Mouse (Mus musculus) adrenal gland, adult 18-20 months (tissue): ENCODE data around the gene Tenm3. TPM values are rescaled to one million over a fixed set of nuclear protein-coding genes. Genes with fewer than 3 reads are reported as not detected.
A peak's percentile ranks its signal among the peaks of the same experiment; 100 is the strongest.

Source experiments
- DNase-seq, 2 experiments: peaks; one replicate each; pipeline ENCODE4 v3.0.0; 2021 to 2022; ENCODE audit warnings: low spot score in 2 of 2
- total RNA-seq, 2 experiments: library from RNA; stranded (reverse); gene quantifications; 1 replicate in 1 of 2; 2 replicates in 1 of 2; pipeline ENCODE4 v1.2.3; 2021

Tenm3 gene
- total RNA-seq, 2 experiments from 2014 or later, result 2.3 to 9.7 TPM

DNA sequence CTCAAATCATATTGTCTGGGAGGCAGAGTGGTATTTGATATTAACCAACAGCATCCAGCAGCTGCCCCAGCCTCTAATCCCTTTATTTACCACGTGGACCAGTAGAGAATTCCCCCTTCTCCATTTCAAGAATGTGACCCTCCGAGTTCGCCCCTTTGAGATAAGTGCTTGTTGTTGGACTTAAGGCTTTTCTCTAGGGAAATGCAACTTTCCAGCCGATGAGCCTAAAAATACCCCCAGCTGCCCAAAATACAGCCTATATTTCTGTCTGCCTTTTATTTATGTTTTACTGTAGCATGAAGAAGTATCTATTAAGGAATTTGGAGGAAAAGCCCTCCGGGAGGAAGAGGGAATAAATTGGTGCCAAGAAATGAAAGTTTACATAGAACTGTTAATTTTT, 251.9 kb downstream of the Tenm3 start:
- DNase-seq, result no peak

DNA sequence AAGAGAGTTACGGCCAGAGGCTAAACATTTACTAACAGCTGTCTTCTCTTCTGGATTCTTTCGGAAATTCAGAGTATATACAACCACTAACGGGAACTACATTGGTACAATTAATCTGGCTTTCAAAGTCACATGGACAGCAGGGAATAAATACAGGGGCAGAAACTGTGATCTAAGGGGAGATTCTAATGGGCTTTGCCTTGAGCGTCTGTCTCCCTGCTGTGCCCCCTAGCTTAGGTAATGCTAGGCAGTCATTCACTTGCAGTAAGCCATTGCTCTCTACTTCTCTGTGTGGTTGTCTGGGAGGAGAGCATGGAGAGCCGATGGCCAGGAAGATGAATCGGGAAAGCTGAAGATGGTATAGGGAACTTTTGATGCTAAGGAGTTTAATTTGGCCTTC, 264.0 kb downstream of the Tenm3 start:
- no peak for DNase-seq

DNA sequence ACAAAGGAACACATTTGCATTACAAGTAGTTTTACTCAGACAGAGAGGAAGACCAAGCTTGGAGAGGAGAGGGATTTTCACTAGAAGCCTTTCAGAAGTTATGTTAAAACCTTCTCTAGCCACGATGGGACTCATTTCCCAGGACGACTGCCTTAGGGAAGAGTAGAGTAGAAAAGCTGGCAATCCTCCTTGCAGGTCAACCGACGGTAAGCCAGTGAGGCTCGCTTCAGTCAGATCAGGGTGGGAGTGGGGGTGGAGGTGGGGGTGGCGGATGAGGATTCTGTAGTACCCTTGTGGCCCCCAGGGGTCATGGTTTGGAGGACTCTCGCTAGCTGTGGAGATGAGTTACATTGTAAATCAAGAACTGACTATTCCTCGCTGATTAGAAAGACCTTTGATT, 264.6 kb downstream of the Tenm3 start:
- no peak for DNase-seq

DNA sequence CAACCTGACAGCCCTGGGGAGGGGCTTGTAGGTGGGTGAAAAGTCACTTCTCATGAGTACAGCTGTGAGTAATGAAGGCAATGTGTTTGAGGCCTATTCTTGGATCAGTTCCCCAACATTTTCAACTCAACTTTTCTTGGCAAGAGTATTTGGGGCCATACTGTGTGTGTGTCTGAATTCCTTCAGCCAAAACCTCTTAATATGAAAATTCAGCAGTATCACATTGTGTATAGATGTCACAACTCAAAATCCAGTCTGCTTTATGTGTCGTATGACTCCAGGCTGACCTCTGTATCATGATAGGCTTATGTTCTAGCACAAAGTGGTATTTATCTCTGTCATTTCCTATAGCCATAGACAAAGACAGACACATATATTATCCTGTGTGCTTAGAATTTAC, 270.8 kb downstream of the Tenm3 start:
- DNase-seq, result no peak

DNA sequence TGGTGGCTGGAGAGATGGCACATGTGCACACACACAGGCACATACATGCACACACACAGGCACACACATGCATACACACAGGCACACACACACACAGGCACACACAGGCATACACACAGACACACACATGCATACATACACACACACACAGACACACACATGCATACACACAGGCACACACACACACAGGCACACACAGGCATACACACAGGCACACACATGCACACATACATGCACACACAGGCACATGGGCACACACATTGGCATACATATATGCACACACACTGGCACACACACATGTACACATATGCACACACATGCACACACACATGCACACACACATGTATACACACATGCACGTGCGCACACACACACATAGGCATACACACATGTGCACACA, 271.4 kb downstream of the Tenm3 start:
- DNase-seq, result no peak

GRCm38 (mm10) chr8:48568608-48569007, 275.1 kb downstream of the Tenm3 start:
- no peak for DNase-seq

GRCm38 (mm10) chr8:48567929-48568607, 275.7 kb downstream of the Tenm3 start:
- no peak for DNase-seq

DNA sequence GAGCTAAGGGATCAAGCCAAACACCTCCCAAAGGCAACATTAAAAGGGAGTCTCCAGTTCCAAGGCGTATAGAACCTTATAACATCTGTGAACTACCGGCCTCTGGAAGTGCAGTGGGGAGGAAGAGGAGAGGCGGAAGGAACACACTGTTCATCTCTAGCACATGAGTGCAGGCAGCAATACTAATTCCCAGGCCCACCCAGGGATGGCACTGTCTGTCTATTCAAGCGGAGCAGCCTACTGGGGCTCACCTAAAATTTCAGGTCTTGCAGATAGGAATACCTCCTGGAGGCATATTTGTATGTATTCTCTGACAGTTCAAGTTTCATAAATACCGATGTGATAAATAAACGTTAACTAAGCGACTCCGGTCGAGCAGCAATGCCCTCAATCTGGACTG, 283.5 kb downstream of the Tenm3 start:
- DNase-seq, result no peak

- DNase-seq, result peak; percentile 30 to 40
Measured at GRCm38 (mm10) chr8:48555546-48556141, 288.1 kb downstream of the Tenm3 start.

GRCm38 (mm10) chr8:48554762-48555545, 288.8 kb downstream of the Tenm3 start:
- DNase-seq, result peak; percentile 36 to 49

DNA sequence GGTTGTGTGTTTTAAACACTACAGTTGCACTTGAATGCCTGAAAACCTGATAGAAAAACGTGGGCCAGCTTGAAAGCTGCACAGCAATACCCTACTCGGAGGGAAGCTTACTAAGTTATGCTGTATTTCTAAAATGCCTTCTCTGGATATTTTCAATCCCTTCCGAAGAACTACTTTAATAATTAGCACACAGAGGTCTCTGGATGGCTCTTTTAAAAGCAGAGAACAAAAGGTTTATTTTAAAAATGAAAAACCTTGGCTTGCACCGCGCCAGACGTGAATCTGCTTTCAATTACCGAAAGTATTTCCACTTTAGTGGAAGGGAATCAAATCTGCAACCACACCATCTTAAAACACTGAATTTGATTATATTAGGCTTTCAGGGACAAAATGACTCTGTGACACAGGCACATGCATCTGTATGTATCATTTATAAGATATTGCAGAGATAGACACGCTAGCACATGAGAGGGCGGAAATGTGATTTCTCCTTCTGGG, 289.9 kb downstream of the Tenm3 start:
- no peak for DNase-seq

DNA sequence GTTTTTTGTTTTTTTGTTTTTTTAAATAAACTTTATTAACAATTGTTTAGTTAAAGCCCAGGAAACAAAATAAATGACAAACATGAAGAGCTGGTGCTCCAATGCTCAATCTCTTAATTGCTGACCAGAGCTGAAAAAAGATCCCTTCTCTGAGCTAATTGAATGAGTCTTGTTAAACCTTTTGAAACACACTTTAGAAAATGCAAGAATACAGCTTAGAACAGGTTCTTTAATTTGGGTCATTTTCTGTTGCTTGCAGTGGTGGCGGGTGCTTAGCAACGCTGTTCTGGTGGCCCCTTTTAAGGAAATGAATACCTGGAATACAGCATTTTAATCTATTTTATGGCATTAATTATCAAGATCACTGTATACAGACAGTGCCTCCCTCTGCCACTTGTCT, 291.4 kb downstream of the Tenm3 start:
- no peak for DNase-seq

DNA sequence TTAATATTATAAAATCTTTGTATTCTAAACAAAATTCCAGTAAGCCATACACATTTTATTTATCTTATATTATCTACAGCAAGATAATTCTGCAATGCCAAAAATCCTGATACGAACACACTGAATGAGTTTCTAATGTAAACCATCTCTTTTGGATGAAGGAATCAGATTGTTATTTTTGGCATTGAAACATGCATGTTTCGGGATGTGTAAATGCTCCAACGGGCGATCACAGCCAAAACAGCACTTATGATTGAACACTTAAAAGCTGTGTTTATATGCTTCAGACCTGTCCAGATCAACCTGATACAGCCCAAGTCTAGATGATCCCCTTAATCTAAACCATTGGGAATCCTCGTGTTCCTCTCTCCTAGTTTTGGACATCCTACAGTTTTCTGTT, 292.4 kb downstream of the Tenm3 start:
- DNase-seq, result no peak

GRCm38 (mm10) chr8:48548908-48549307, 294.8 kb downstream of the Tenm3 start:
- no peak for DNase-seq

DNA sequence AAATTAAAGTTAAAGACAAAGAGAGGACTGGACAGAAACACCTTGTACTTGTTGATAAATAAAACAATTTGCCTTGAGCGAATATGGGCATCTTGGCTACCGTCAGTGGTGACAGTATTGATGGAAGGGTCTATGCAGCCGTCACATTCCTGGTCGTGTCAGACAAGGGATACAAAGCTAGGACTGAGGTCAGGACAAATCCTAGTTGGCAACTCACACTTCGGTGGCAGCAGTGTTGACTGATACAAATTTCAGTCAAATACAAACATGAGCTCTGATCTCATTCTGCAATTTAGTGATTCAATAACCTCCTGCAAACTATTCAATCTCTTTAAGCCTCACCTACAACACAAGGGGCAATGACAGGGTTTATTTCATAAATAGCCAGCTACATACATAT, 298.1 kb downstream of the Tenm3 start:
- no peak for DNase-seq

DNA sequence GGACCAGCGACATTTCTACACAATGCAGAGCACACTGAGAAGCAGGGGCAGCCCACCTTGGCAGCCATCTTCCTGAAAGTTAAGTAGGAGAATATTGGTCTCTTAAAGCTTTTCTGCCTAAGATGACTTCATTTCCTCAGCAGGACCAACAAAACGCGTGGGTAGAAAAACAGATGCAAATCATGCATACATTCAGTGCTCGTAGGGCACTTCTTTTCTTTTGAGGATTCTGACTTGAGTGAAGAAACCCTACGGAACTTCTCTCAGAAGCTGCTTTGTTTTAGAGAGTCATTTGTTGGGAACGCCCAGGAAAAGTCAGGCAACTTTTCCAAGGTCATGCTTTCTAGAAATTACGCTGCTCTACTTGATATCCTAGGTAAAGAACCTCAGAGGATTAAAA, 298.9 kb downstream of the Tenm3 start:
- DNase-seq, result no peak

- DNase-seq, result no peak
Measured at GRCm38 (mm10) chr8:48542141-48542540, 301.6 kb downstream of the Tenm3 start.

DNA sequence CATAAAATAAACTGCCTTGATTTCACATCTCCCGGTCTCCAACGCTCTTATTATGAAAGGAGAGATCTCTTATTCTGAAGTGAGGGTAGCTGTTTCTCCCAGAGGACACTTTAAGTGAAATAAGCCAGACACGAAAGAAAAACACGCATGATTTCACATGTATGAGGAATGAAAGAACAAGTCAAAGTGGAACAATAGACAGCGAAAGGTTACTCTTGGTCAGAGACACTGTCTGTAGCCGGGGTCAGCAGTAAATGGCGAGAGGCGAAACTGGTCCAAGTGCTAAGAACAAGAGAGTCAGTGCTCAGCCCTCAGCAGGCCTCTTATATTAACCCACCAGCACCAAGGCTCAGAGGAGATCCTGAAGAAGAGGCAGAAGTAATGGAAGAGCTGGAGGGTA, 302.9 kb downstream of the Tenm3 start:
- DNase-seq, result no peak

DNA sequence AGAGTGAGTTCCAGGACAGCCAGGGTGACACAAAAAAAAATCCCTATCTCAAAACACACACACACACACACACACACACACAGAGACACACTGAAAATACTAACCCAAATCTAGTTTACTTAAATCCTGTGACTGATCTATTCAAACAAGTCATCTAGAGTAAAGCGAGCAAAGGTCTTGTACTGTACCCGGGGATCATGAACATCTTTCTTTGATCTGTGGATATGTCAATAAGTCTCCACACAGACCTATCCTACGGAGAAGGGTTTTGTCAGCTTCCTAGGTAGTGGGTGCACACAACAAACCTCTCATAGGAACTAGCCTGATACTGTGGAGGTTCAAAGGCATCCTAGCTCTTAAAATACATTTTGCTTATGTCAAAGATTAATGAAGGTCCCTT, 307.9 kb downstream of the Tenm3 start:
- no peak for DNase-seq

DNA sequence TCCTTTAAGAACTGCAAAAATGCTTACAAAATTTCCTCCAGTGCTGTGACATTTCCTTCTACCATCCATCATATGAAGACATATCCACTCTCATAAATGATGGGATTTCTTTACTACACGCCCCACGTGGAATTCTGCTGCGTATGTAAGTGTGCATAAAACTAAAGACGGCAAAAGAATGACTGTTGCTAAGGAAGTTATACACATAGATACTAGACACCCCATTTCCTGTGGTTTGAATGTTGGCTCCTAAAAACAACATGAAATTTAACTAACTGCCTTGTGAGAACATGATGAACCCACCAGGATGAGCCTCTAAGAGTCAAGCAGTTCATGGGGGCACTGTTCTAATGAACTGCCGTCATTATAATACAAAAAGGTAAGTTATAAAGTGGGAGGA, 312.0 kb downstream of the Tenm3 start:
- no peak for DNase-seq

- no peak for DNase-seq
Measured at GRCm38 (mm10) chr8:48530916-48531570, 312.7 kb downstream of the Tenm3 start.

- DNase-seq, result no peak
Measured at GRCm38 (mm10) chr8:48527418-48527817, 316.3 kb downstream of the Tenm3 start.
